Mouse (Mus musculus) heart, postnatal 36 days (tissue): ENCODE data around the gene Gm21778. TPM values are rescaled to one million over a fixed set of nuclear protein-coding genes. Genes with fewer than 3 reads are reported as not detected.
"Not testable (repeated sequence)": the region's sequence is repeated elsewhere in the genome, so short reads cannot be mapped to it uniquely, and the experiment has no call there.

ENCODE experiments used
- DNase-seq, 2 experiments: peaks; one replicate each; pipeline ENCODE4 v3.0.0; 2021 to 2022
- intact Hi-C: fragments of 180-260 bp; cut with DNase I; formaldehyde crosslinking; loops from one replicate; pipeline ENCODE4 v1.15.1; 2025
- total RNA-seq, 2 experiments: library from RNA; stranded (reverse); gene quantifications; 2 replicates each; pipeline ENCODE4 v1.2.3; 2021

Gm21778 gene
- total RNA-seq = not detected

GRCm38 (mm10) chrY:5942160-5942559 lies at the start of gene Gm21778:
Gm21778 (plus strand) TSS chrY:5942460.
- intact Hi-C loops, DNase-seq: not testable (repeated sequence)

Other genes starting within 250 kb of the Gm21778 start
- not detected for gene Gm20914, start 216.5 kb upstream of the Gm21778 start, total RNA-seq
- not detected for gene Gm28171, start 149.1 kb upstream of the Gm21778 start, total RNA-seq